Comparison of ENCODE assay signal across 28 mouse cellular contexts in genomic region chr4:78773867-78774266, GRCm38 (mm10).
DNase-seq lines count a peak whose midpoint lies in the region; ATAC-seq lines count a peak whose summit lies in the region.
"Had no signal": no experiment of that assay in that cellular context is flagged by ENCODE, and none has a peak within 500 bp of the region (broad histone marks: within the 10 kb centered on the region; RNA-seq: fewer than 3 reads in every experiment).

No protein-coding gene starts in this region.

- WGBS in hindbrain, embryonic 16.5 days = 94% methylated on average over 13 of the region's 13 CpGs

- H3K9ac ChIP-seq in hindbrain, embryonic 16.5 days (ENCODE audit: low read depth, low read length) = no peak overlapping the region
- H3K9ac ChIP-seq: forebrain, embryonic 13.5 days; heart, embryonic 12.5 days; heart, embryonic 15.5 days; hindbrain, embryonic 13.5 days had no signal

- ATAC-seq in CD4-positive, CD25-positive, alpha-beta regulatory T cell, adult 4 months = no peak
- 0 out of 2 replicates have a peak, but pooled peaks have one; percentile 29 for ATAC-seq in common myeloid progenitor, adult 5-6 weeks (replicated peaks; ENCODE audit: low read depth, poor library complexity, severe bottlenecking)
- ATAC-seq in megakaryocyte progenitor cell, adult 5-6 weeks (replicated peaks; ENCODE audit: poor library complexity) = peak; percentile 48
- 0 out of 2 replicates have a peak, but pooled peaks have one; percentile 39 for ATAC-seq in neutrophil, adult 5-6 weeks (ENCODE audit: extremely low read depth, insufficient number of reproducible peaks, low FRiP score, poor library complexity, severe bottlenecking)
- ATAC-seq in hindbrain, embryonic 16.5 days = no peak
- ATAC-seq: forebrain, embryonic 13.5 days; forebrain, embryonic 16.5 days; hindbrain, postnatal 0 days; inflammation-experienced regulatory T-cells, adult 6 months; intestine, postnatal 0 days had no signal

- H3K4me3 ChIP-seq in hindbrain, embryonic 16.5 days (ENCODE audit: low read length) = no peak overlapping the region
- H3K4me3 ChIP-seq: forebrain, embryonic 10.5 days; forebrain, embryonic 13.5 days; heart, embryonic 12.5 days; heart, embryonic 15.5 days; hindbrain, embryonic 10.5 days; hindbrain, embryonic 13.5 days had no signal

- H3K36me3 ChIP-seq in hindbrain, embryonic 16.5 days (ENCODE audit: control insufficient read depth, insufficient read depth, low read length) = no peaks in the 10 kb centered on the region
- H3K36me3 ChIP-seq: forebrain, embryonic 10.5 days; heart, embryonic 12.5 days; heart, embryonic 15.5 days; hindbrain, embryonic 10.5 days; hindbrain, embryonic 13.5 days had no signal

- H3K4me1 ChIP-seq in hindbrain, embryonic 16.5 days (ENCODE audit: control insufficient read depth, insufficient read depth, low read depth, low read length) = no peaks in the 10 kb centered on the region
- H3K4me1 ChIP-seq: forebrain, embryonic 10.5 days; forebrain, embryonic 13.5 days; heart, embryonic 12.5 days; heart, embryonic 15.5 days; hindbrain, embryonic 10.5 days; hindbrain, embryonic 13.5 days had no signal

- no peaks in the 10 kb centered on the region for H3K27me3 ChIP-seq in hindbrain, embryonic 16.5 days (replicated peaks; ENCODE audit: control insufficient read depth, insufficient read depth, low read length)
- H3K27me3 ChIP-seq: forebrain, embryonic 13.5 days; heart, embryonic 12.5 days; heart, embryonic 15.5 days; hindbrain, embryonic 13.5 days had no signal

- 0 out of 2 replicates have a peak, but pooled peaks cover 2% of the 10 kb centered on the region for H3K9me3 ChIP-seq in hindbrain, embryonic 16.5 days (ENCODE audit: control insufficient read depth, low read length)
- H3K9me3 ChIP-seq: forebrain, embryonic 10.5 days; forebrain, embryonic 13.5 days; heart, embryonic 12.5 days; heart, embryonic 15.5 days; hindbrain, embryonic 10.5 days; hindbrain, embryonic 13.5 days had no signal

- H3K27ac ChIP-seq in hindbrain, embryonic 16.5 days (ENCODE audit: low read depth, low read length) = no peak overlapping the region
- H3K27ac ChIP-seq: forebrain, embryonic 10.5 days; forebrain, embryonic 13.5 days; heart, embryonic 15.5 days; hindbrain, embryonic 10.5 days; hindbrain, embryonic 13.5 days; hindbrain, postnatal 0 days had no signal

- no peak overlapping the region for H3K4me2 ChIP-seq in hindbrain, embryonic 16.5 days (ENCODE audit: low read length)
- H3K4me2 ChIP-seq: forebrain, embryonic 13.5 days; heart, embryonic 12.5 days; heart, embryonic 15.5 days; hindbrain, embryonic 13.5 days had no signal

- DNase-seq in CD4-positive, CD25-positive, alpha-beta regulatory T cell, adult 2 months (ENCODE audit: low read depth, low spot score) = peak; percentile 5
- DNase-seq in gastrocnemius, adult 18-20 months (ENCODE audit: low spot score) = no peak
- DNase-seq in kidney, adult 11 months = no peak
- DNase-seq: adrenal gland, adult 8-10 months; adrenal gland, postnatal 25 days; cerebellum, adult 11-12 months; cerebellum, adult 8-10 months; cerebellum, postnatal 10 days; cerebellum, postnatal 36 days; gastrocnemius, postnatal 10 days; heart, adult 18-20 months; heart, postnatal 10 days; heart, postnatal 36 days had no signal

Comparison
In these comparisons a context has a peak if more than half of its experiments do, and no peak if none do; other contexts are left out.
1. ATAC-seq: peak in common myeloid progenitor, adult 5-6 weeks (single experiment), megakaryocyte progenitor cell, adult 5-6 weeks (single experiment) and neutrophil, adult 5-6 weeks (single experiment); none in CD4-positive, CD25-positive, alpha-beta regulatory T cell, adult 4 months (single experiment) and hindbrain, embryonic 16.5 days (single experiment).